Mouse (Mus musculus): ENCODE results near the gene Adam1a.

DNA sequence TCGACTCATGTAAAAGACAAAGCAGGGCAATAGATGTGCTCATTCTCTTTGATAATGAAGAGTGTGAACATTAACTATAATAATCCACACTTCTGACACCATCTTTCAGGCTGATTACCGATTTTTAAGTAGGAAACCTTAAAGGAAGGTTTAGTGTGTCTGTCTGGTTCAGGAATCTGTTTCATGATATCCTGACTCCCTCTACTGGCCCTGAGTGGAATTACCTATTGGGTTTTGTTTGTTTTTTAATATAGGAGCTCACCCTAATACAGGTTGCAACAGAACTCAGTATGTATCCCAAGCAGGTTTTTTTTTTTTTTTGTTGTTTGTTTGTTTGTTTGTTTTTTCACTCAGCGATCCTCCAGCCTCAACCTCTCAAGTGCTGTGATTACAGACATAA is 67.6 kb downstream of the Adam1a start:
- TF ChIP-seq CTCF (IDR thresholded peaks at IDR 0.05; ENCODE audit: control insufficient read depth, insufficient read depth, insufficient replicate concordance, low read depth, low read length) (no peak), POLR2A (IDR thresholded peaks at IDR 0.05; ENCODE audit: control insufficient read depth, low read depth, low read length) (no peak)

All from testis, adult 2 months (tissue).